Mouse (Mus musculus) intestine, embryonic 14.5 days (tissue): ENCODE measurements around the gene Lrrc75a. TPM values are rescaled to one million over a fixed set of nuclear protein-coding genes. Genes with fewer than 3 reads are reported as not detected.

Source experiments
- ATAC-seq: fragments of 200-750 bp; cut with Nextera tagmentation; replicated peaks from 2 replicates; pipeline ENCODE4 v1.8.0; 2017; ENCODE audit warnings: low read depth, moderate number of reproducible peaks, moderate TSS enrichment, moderate library complexity; ENCODE audit not compliant: low FRiP score, low TSS enrichment
- DNase-seq: peaks from one replicate; pipeline ENCODE4 v3.0.0-alpha.2; 2018; ENCODE audit warnings: low spot score
- H3K27ac ChIP-seq: fragments of 300-500 bp; sonication (generic); 2 replicates; pipeline ENCODE4 v1.5.1; 2014; ENCODE audit warnings: low read depth, mild to moderate bottlenecking, control low read depth
- H3K27me3 ChIP-seq: fragments of 300-500 bp; sonication (generic); replicated peaks from 2 replicates; pipeline ENCODE4 v1.6.1; 2014; ENCODE audit warnings: low read length, control low read depth; ENCODE audit not compliant: control insufficient read depth, insufficient read depth
- H3K36me3 ChIP-seq: fragments of 300-500 bp; sonication (generic); 2 replicates; pipeline ENCODE4 v1.6.1; 2014; ENCODE audit warnings: low read length, control low read depth; ENCODE audit not compliant: control insufficient read depth, insufficient read depth
- H3K4me1 ChIP-seq: fragments of 300-500 bp; sonication (generic); replicated peaks from 2 replicates; pipeline ENCODE4 v1.6.1; 2014; ENCODE audit warnings: low read length, control low read depth, mixed read lengths; ENCODE audit not compliant: control insufficient read depth, insufficient read depth
- H3K4me2 ChIP-seq: fragments of 300-500 bp; sonication (generic); 2 replicates; pipeline ENCODE4 v1.6.1; 2014; ENCODE audit warnings: low read length
- H3K4me3 ChIP-seq: fragments of 300-500 bp; sonication (generic); 2 replicates; pipeline ENCODE4 v1.5.1; 2014; ENCODE audit warnings: low read depth, low read length, control low read depth, mixed read lengths
- H3K9ac ChIP-seq: fragments of 300-500 bp; sonication (generic); 2 replicates; pipeline ENCODE4 v1.6.1; 2014; ENCODE audit warnings: mild to moderate bottlenecking, low read length
- H3K9me3 ChIP-seq: fragments of 300-500 bp; sonication (generic); 2 replicates; pipeline ENCODE4 v1.6.1; 2016; ENCODE audit warnings: low read length, control low read depth; ENCODE audit not compliant: control insufficient read depth
- WGBS: fragments of 180-500 bp; shearing (Covaris S2); extraction: QIAGEN DNeasy Blood & Tissue Kit; methylation state at CpG from one replicate; pipeline ENCODE4 v1.1.7; 2014; 5-methylcytosine and 5-hydroxymethylcytosine counted together
- polyA plus RNA-seq: library from polyadenylated mRNA; unstranded; fragments of >200 nt; fragmentation: Nextera tagmentation; extraction: Ambion mirVana; gene quantifications from 2 replicates; pipeline ENCODE4 v1.2.1, GENCODE M21; 2014

Lrrc75a gene
- polyA plus RNA-seq, 1 experiment from 2014 or later = 12.9 TPM

- H3K36me3 ChIP-seq = peaks cover 25% of the 10 kb centered on the region
- no peak overlapping the region for H3K27ac ChIP-seq
- no peaks in the 10 kb centered on the region for H3K9me3 ChIP-seq
- 87% methylated on average over 4 of the region's 4 CpGs for WGBS
- H3K27me3 ChIP-seq = no peaks in the 10 kb centered on the region
- H3K4me1 ChIP-seq = peaks cover 10% of the 10 kb centered on the region
- no peak overlapping the region for H3K4me3 ChIP-seq
- H3K9ac ChIP-seq = no peak overlapping the region
- DNase-seq = no peak
- no peak for ATAC-seq
- no peak overlapping the region for H3K4me2 ChIP-seq
Observed at GRCm38 (mm10) chr11:62615456-62615855, 32.9 kb downstream of the Lrrc75a start.

- H3K4me2 ChIP-seq = no peak overlapping the region
- DNase-seq (no peak), ATAC-seq (no peak)
- peaks cover 29% of the 10 kb centered on the region for H3K36me3 ChIP-seq
- WGBS = 85% methylated on average over 8 of the region's 8 CpGs
- no peaks in the 10 kb centered on the region for H3K9me3 ChIP-seq
- H3K4me1 ChIP-seq = peaks cover 10% of the 10 kb centered on the region
- no peak overlapping the region for H3K9ac ChIP-seq
- H3K4me3 ChIP-seq = no peak overlapping the region
- no peaks in the 10 kb centered on the region for H3K27me3 ChIP-seq
- no peak overlapping the region for H3K27ac ChIP-seq
Observed at GRCm38 (mm10) chr11:62614876-62615410, 33.4 kb downstream of the Lrrc75a start.

- Histone ChIP-seq H3K27ac (peak overlapping the region; percentile 52; the same call in 1 of the 2 replicates), H3K9me3 (no peaks in the 10 kb centered on the region), H3K27me3 (no peaks in the 10 kb centered on the region), H3K4me3 (no peak overlapping the region), H3K4me2 (peak overlapping the region; percentile 43), H3K9ac (peak overlapping the region; percentile 38), H3K36me3 (peaks cover 27% of the 10 kb centered on the region), H3K4me1 (peaks cover 10% of the 10 kb centered on the region)
- WGBS = 19% methylated on average over 19 of the region's 19 CpGs
- DNase-seq = peak; percentile 96
- ATAC-seq = peak; percentile 90
Observed at GRCm38 (mm10) chr11:62613657-62614365, 34.5 kb downstream of the Lrrc75a start.

DNA sequence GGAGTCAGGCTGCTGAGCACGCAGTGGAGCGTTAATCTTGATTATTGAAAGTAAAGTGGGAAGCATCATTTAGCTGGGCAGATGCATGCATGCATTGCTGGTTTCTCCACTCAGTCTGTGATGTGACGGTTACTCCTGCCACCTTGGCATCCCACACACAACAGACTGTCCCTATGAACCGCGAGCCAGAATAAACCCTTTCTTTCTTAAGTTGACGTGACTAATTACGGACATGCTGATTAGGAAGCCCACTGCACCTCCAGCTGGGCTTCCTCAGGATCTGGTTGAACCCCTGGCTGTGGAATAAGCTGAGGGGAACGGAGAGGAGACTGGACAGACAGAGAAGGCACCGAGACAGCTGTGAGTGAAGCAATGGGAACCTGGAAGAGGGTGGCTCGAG lies 35.7 kb downstream of the Lrrc75a start:
- 81% methylated on average over 10 of the region's 10 CpGs for WGBS
- no peaks in the 10 kb centered on the region for H3K27me3 ChIP-seq
- H3K4me1 ChIP-seq = peaks cover 10% of the 10 kb centered on the region
- no peaks in the 10 kb centered on the region for H3K9me3 ChIP-seq
- H3K36me3 ChIP-seq = peaks cover 27% of the 10 kb centered on the region
- no peak overlapping the region for H3K9ac ChIP-seq
- ATAC-seq (no peak), DNase-seq (no peak)
- H3K27ac ChIP-seq = no peak overlapping the region
- no peak overlapping the region for H3K4me2 ChIP-seq
- H3K4me3 ChIP-seq = no peak overlapping the region

GRCm38 (mm10) chr11:62610304-62610703 lies 38.0 kb downstream of the Lrrc75a start:
- Histone ChIP-seq H3K4me1 (peaks cover 15% of the 10 kb centered on the region), H3K36me3 (peaks cover 44% of the 10 kb centered on the region), H3K27ac (no peak overlapping the region), H3K4me3 (no peak overlapping the region), H3K9me3 (no peaks in the 10 kb centered on the region), H3K9ac (no peak overlapping the region), H3K27me3 (no peaks in the 10 kb centered on the region), H3K4me2 (no peak overlapping the region)
- DNase-seq = no peak
- 85% methylated on average over 6 of the region's 6 CpGs for WGBS
- ATAC-seq = no peak

DNA sequence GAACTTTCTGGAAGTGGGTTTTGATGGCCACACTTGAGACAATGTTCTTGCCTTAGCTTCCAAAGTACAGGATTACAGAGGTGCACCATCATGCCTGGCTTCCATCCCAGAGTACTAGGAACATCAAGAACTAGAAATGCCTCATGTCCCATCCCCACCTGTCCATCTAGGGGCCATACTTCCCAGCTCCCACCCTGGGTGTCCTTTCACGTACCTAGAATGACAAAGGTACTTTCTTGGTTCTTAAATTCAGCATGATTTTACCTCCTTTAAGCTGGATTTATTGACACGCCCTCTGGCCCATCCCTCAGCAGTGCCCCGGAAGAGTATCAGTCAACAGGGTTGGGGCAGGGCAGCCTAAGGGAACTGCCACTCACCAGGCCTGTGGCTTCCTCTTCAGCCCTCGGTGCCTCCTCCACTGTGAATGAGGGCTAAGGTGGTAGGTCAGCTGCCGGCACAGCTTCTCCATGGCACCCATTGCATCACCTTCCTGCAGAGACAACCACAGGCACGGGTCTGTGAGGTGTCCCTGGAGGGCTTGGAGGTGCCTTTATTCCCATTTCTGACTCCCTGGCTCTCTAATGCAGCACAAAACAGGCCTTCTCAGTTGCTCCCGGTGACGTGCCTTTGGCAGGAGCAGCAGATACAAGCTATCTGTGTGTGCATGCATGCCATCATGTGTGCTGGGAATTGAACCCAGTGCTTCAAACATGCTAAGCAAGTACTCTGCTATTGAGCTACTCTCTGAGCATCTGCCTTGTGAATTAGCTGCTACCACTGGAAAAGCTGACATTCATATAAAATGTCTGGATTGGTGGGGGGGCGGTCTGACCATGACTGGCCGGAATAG lies 39.3 kb downstream of the Lrrc75a start:
- DNase-seq = no peak
- Histone ChIP-seq H3K27me3 (no peaks in the 10 kb centered on the region), H3K9ac (no peak overlapping the region), H3K36me3 (peaks cover 56% of the 10 kb centered on the region), H3K4me1 (peaks cover 14% of the 10 kb centered on the region; the same call in 1 of the 2 replicates), H3K4me2 (no peak overlapping the region), H3K4me3 (no peak overlapping the region), H3K9me3 (no peaks in the 10 kb centered on the region), H3K27ac (no peak overlapping the region)
- no peak for ATAC-seq
- 78% methylated on average over 10 of the region's 10 CpGs for WGBS

DNA sequence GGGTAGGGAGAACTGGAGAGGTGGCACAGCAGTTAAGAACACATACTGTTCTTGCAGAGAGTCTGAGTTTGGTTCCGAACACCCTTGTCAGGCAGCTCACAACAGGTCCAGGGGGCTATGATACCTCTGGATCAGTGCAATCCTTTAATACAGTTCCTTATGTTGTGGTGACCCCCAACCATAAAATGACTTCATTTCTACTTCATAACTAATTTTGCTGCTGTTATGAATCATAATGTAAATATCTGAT lies 40.4 kb downstream of the Lrrc75a start:
- DNase-seq (no peak), ATAC-seq (no peak)
- no peak overlapping the region for H3K27ac ChIP-seq
- no peak overlapping the region for H3K4me2 ChIP-seq
- no peak overlapping the region for H3K9ac ChIP-seq
- 88% methylated on average over 1 of the region's 1 CpGs for WGBS
- H3K9me3 ChIP-seq = no peaks in the 10 kb centered on the region
- H3K4me3 ChIP-seq = no peak overlapping the region
- peaks cover 12% of the 10 kb centered on the region; the same call in 1 of the 2 replicates for H3K4me1 ChIP-seq
- peaks cover 63% of the 10 kb centered on the region for H3K36me3 ChIP-seq
- H3K27me3 ChIP-seq = no peaks in the 10 kb centered on the region

DNA sequence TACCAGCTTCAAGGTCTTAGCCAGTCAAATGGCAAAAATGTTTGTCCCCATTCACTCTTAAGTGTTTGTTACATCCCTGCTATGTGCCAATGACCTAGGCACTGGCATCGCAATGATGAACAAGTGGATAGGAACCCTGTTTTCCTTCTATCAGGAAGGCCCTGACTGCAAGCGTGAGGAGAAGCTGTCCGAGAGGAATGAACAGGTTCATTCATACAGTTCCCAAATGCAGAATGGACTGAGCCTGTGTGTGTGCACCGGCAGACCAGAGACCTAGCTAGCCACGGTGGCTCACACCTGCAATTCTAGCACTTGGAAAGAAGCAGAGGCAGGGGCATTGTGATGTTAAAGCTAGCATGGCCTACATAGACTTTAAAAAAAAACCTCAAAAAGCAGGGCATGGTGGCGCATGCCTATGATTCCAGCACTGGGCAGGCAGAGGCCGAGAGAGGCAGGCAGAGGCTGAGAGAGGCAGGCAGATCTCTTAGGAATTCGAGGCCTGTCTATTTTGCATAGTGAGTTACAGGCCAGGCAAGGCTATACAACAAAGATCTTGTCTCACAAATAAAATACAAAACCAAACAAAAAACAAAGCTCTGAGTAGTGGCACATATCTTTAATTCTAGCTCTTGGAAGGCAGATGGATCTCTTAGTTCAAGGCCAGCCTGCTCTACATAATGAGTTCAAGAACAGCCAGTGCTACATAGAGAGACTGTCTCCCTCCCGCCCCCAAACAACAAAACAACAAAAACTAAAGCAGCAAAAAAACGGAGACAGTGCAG lies 41.0 kb downstream of the Lrrc75a start:
- no peak overlapping the region for H3K9ac ChIP-seq
- H3K4me1 ChIP-seq = peaks cover 12% of the 10 kb centered on the region; the same call in 1 of the 2 replicates
- no peak overlapping the region for H3K4me3 ChIP-seq
- 68% methylated on average over 10 of the region's 10 CpGs for WGBS
- no peak overlapping the region for H3K4me2 ChIP-seq
- DNase-seq (no peak), ATAC-seq (no peak)
- H3K36me3 ChIP-seq = peaks cover 63% of the 10 kb centered on the region
- H3K27me3 ChIP-seq = no peaks in the 10 kb centered on the region
- no peak overlapping the region for H3K27ac ChIP-seq
- no peaks in the 10 kb centered on the region for H3K9me3 ChIP-seq
